Mouse (Mus musculus): Measurements from ENCODE around the gene B3galnt2. TPM values are rescaled to one million over a fixed set of nuclear protein-coding genes. Genes with fewer than 3 reads are reported as not detected.

Gene B3galnt2
- 20.3 and 23.4 TPM in 2 replicates for polyA plus RNA-seq (2015; fragmentation: Nextera tagmentation; extraction: Ambion mirVana)

DNA sequence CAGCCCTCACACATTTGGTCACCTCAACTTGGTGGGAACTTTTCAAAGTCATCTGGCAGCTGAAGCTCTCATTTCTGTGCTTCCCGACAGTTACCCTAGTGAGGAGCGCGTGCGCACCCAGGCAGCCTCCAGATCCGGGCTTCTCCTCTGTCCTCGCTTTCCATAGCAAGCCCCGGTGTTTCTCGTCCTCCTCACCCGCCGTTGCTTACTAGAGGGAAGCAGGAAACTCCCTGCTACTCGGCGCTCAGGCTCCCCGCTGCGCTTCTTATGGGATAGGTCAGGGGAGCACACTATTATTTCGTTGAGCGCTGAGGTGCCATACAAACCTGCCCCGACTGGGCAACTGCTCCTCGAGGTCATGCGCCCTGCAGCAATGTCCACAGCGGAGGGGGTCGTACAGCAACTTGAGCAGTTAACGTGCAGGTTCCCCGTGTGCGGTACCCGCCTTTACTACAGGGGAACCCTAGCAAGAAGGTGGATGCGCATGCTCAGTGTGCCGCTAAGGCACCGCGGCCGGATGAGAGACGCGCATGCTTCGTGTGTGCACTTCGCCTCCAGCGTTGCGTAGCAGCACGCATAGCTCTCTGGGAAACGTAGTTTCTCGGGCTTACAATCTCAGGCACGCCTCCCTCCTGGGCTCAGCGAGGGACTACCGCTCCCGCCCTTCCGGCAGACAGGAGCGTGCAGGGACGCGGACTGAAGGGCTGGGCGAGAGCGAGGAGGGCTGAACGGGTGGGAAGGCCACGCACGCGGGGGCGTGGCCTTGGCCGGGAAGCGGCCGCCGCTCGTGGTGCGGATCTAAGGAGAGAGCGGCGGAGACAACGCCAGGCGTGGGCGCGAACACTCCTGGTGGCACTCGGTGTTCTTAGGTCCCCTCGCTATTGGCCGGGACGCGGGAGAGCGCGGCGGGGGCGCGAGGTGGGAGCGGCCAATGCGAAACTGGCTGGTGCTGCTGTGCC, at the start of gene B3galnt2:
B3galnt2 (plus strand) TSS at position 596 of the 959 bp plus-strand sequence.
- WGBS = under 1% methylated on average over 73 of the region's 78 CpGs
- Histone ChIP-seq H3K27me3 (replicated peaks) (no peaks in the 10 kb centered on the region), H3K4me3 (peak within 1 kb of the TSS; percentile 71), H3K9ac (peak within 1 kb of the TSS; percentile 71), H3K36me3 (replicated peaks) (no peaks in the 10 kb centered on the region), H3K4me1 (peaks cover 16% of the 10 kb centered on the region), H3K9me3 (no peaks in the 10 kb centered on the region), H3K27ac (peak within 1 kb of the TSS; percentile 80), H3K4me2 (peak within 1 kb of the TSS; percentile 73)
- peak; percentile 99 for ATAC-seq (replicated peaks)

- Histone ChIP-seq H3K9me3 (no peaks in the 10 kb centered on the region), H3K4me3 (no peak overlapping the region), H3K9ac (no peak overlapping the region), H3K27me3 (replicated peaks) (no peaks in the 10 kb centered on the region), H3K4me2 (no peak overlapping the region), H3K4me1 (no peaks in the 10 kb centered on the region), H3K27ac (no peak overlapping the region), H3K36me3 (replicated peaks) (no peaks in the 10 kb centered on the region)
- ATAC-seq (replicated peaks) = no peak
- WGBS = 64% methylated on average over 2 of the region's 2 CpGs
These were observed 42.9 kb upstream of the B3galnt2 start for GRCm38 (mm10) chr13:13911341-13911740.

DNA sequence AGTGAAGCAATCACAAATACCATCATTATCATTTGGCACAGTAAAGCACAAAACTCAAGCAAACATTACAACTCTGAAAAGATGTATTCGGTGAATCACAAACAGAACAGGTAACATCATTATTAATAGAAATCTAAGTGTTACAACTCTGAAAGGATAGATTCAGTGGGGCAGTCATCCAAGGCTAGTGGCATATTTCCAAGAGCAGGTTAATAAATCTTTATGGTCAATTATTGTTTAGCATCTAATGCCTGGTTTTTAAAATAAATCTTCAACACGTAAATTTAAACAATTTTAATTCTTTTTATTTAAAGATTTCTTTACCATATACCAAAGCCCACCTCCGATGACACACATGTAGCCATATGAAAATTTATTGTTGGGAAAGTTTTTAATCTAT, 34.9 kb upstream of the B3galnt2 start:
- Histone ChIP-seq H3K36me3 (replicated peaks) (no peaks in the 10 kb centered on the region), H3K9ac (no peak overlapping the region), H3K27ac (no peak overlapping the region), H3K9me3 (no peaks in the 10 kb centered on the region), H3K4me1 (no peaks in the 10 kb centered on the region), H3K4me2 (no peak overlapping the region), H3K27me3 (replicated peaks) (no peaks in the 10 kb centered on the region), H3K4me3 (no peak overlapping the region)
- ATAC-seq (replicated peaks) = no peak
- 96% methylated on average over 3 of the region's 3 CpGs for WGBS

DNA sequence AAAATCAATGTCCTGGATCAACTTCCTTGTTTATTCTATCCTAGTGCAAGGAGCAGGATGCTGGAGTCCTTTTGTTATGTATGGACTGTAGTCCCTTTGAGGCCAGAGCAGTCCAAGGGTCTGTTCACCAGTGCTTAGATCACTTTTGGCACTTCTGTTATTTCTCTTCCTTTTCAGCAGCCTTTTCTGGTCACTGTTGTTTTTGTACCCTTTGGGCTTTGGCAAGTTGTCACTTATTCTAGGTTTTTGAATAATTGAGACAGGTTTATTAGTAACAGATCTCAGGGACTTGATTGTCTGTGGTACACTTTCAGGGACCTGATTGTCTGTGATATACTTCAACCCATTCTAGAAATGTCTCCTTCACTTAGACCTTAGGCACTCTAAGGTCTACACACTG, 31.7 kb upstream of the B3galnt2 start:
- no peak for ATAC-seq (replicated peaks)
- no peak overlapping the region for H3K4me2 ChIP-seq

DNA sequence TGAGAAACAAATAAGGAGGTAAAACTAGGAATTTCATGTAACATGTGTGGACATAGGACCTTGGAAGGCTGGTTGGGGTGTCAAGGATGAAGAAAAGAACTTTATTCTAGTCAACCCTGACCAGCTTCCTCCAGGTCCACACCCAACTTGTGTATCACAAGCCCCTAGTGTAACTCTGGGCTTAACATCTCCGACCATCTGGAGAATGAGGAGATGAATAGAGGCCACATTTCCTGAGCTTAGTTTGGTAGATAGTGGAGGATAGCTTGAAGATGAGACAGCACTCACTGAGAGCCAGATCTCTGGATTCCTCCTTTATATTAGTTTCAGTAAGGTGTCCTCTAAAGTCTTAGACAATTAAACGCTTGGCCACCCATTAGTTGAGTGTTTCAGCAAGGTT, 24.3 kb upstream of the B3galnt2 start:
- Histone ChIP-seq H3K9ac (no peak overlapping the region), H3K4me3 (no peak overlapping the region), H3K9me3 (no peaks in the 10 kb centered on the region), H3K27me3 (replicated peaks) (no peaks in the 10 kb centered on the region), H3K36me3 (replicated peaks) (no peaks in the 10 kb centered on the region), H3K4me1 (no peaks in the 10 kb centered on the region), H3K4me2 (no peak overlapping the region), H3K27ac (no peak overlapping the region)
- WGBS = 85% methylated on average over 2 of the region's 2 CpGs
- no peak for ATAC-seq (replicated peaks)

More for the DNA sequence above, 31.7 kb upstream of the B3galnt2 start:
- no peaks in the 10 kb centered on the region for H3K9me3 ChIP-seq
- no peak overlapping the region for H3K4me3 ChIP-seq
- no peak overlapping the region for H3K9ac ChIP-seq
- no peaks in the 10 kb centered on the region for H3K36me3 ChIP-seq (replicated peaks)
- H3K27ac ChIP-seq = no peak overlapping the region
- no peaks in the 10 kb centered on the region for H3K4me1 ChIP-seq
- no peaks in the 10 kb centered on the region for H3K27me3 ChIP-seq (replicated peaks)

- ATAC-seq (replicated peaks) = no peak; the same call in 1 of the 2 replicates
- Histone ChIP-seq H3K36me3 (replicated peaks) (no peaks in the 10 kb centered on the region), H3K9me3 (no peaks in the 10 kb centered on the region), H3K4me2 (peak overlapping the region; percentile 73), H3K9ac (peak overlapping the region; percentile 71), H3K4me3 (peak overlapping the region; percentile 71), H3K4me1 (peaks cover 16% of the 10 kb centered on the region), H3K27me3 (replicated peaks) (no peaks in the 10 kb centered on the region), H3K27ac (peak overlapping the region; percentile 78)
- under 1% methylated on average over 29 of the region's 29 CpGs for WGBS
These were observed 662 bp downstream of the B3galnt2 start for GRCm38 (mm10) chr13:13954931-13955330.

- Histone ChIP-seq H3K9me3 (no peaks in the 10 kb centered on the region), H3K27me3 (replicated peaks) (no peaks in the 10 kb centered on the region), H3K4me1 (peaks cover 16% of the 10 kb centered on the region), H3K4me3 (no peak overlapping the region), H3K4me2 (no peak overlapping the region), H3K36me3 (replicated peaks) (no peaks in the 10 kb centered on the region), H3K27ac (no peak overlapping the region), H3K9ac (no peak overlapping the region)
- no peak for ATAC-seq (replicated peaks)
- WGBS = 87% methylated on average over 4 of the region's 4 CpGs
These were observed 2.4 kb downstream of the B3galnt2 start for GRCm38 (mm10) chr13:13956686-13957085.

DNA sequence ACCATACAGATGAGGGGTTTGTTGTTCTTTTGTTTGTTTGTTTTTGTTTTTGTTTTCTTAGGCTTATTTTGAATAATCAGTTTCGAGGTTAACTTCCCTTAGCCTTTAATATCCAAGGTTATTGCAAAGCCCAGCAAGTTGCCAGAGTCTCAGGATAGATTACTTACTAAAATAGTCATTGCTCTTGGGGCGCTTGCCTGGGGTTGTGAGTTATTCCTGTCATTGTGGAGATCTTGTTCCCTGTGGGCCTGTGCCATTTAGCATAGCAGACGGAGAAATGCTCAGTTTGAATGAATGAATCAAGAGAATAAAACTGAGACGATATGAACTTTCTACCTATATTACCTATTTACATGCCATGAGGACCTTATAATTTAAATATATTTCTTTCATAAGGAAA, 5.9 kb downstream of the B3galnt2 start:
- no peak overlapping the region for H3K9ac ChIP-seq
- no peaks in the 10 kb centered on the region for H3K9me3 ChIP-seq
- ATAC-seq (replicated peaks) = no peak
- peaks cover 8% of the 10 kb centered on the region for H3K4me1 ChIP-seq
- no peaks in the 10 kb centered on the region for H3K27me3 ChIP-seq (replicated peaks)
- no peak overlapping the region for H3K4me2 ChIP-seq
- no peak overlapping the region for H3K27ac ChIP-seq
- 90% methylated on average over 4 of the region's 4 CpGs for WGBS
- H3K4me3 ChIP-seq = no peak overlapping the region
- H3K36me3 ChIP-seq (replicated peaks) = no peaks in the 10 kb centered on the region

GRCm38 (mm10) chr13:13961046-13961445, 6.8 kb downstream of the B3galnt2 start:
- Histone ChIP-seq H3K36me3 (replicated peaks) (no peaks in the 10 kb centered on the region), H3K9me3 (no peaks in the 10 kb centered on the region), H3K4me3 (no peak overlapping the region), H3K27me3 (replicated peaks) (no peaks in the 10 kb centered on the region), H3K9ac (no peak overlapping the region), H3K4me1 (0 out of 2 replicates have a peak, but pooled peaks cover under 1% of the 10 kb centered on the region), H3K27ac (no peak overlapping the region), H3K4me2 (no peak overlapping the region)
- 85% methylated on average over 4 of the region's 4 CpGs for WGBS
- ATAC-seq (replicated peaks) = no peak

- Histone ChIP-seq H3K4me1 (no peaks in the 10 kb centered on the region), H3K27me3 (replicated peaks) (no peaks in the 10 kb centered on the region), H3K4me3 (no peak overlapping the region), H3K9ac (no peak overlapping the region), H3K4me2 (no peak overlapping the region), H3K36me3 (replicated peaks) (peaks cover 6% of the 10 kb centered on the region; the same call in 1 of the 2 replicates), H3K27ac (no peak overlapping the region), H3K9me3 (no peaks in the 10 kb centered on the region)
- 71% methylated on average over 19 of the region's 19 CpGs for WGBS
- ATAC-seq (replicated peaks) = no peak
These were observed 11.2 kb downstream of the B3galnt2 start for GRCm38 (mm10) chr13:13965388-13965964.

GRCm38 (mm10) chr13:13966172-13966571, 11.9 kb downstream of the B3galnt2 start:
- no peak overlapping the region for H3K4me2 ChIP-seq
- H3K27me3 ChIP-seq (replicated peaks) = no peaks in the 10 kb centered on the region
- no peak for ATAC-seq (replicated peaks)
- no peak overlapping the region for H3K9ac ChIP-seq
- 93% methylated on average over 4 of the region's 4 CpGs for WGBS
- no peaks in the 10 kb centered on the region for H3K4me1 ChIP-seq
- no peak overlapping the region for H3K27ac ChIP-seq
- H3K36me3 ChIP-seq (replicated peaks) = peaks cover 6% of the 10 kb centered on the region; the same call in 1 of the 2 replicates
- H3K9me3 ChIP-seq = no peaks in the 10 kb centered on the region
- no peak overlapping the region for H3K4me3 ChIP-seq

DNA sequence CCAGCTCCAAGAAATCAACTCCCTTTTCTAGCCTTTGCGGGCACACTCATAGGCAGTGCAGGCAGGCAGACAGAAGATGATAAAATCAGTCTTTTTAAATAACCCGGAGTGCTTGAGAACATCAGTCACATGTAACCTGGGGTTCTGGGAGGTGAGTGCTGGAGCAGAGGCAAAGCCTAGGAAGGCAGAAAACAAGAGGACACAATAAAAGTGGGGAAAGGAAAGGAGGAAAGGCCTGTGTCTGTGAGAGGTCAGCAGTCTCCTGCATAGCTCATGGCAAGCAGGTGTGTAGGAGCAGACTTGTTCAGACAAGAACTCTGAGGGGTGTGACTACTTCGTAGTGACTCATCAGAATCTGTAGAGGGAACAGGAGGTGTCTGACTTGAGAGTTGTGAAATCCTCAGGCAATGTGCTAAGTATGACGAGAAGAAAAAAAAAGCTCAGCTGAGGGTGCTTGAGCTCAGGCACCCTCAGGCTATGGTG, 14.4 kb downstream of the B3galnt2 start:
- H3K27ac ChIP-seq = no peak overlapping the region
- ATAC-seq (replicated peaks) = no peak
- H3K4me1 ChIP-seq = no peaks in the 10 kb centered on the region
- no peak overlapping the region for H3K9ac ChIP-seq
- peaks cover 6% of the 10 kb centered on the region; the same call in 1 of the 2 replicates for H3K36me3 ChIP-seq (replicated peaks)
- no peak overlapping the region for H3K4me3 ChIP-seq
- H3K27me3 ChIP-seq (replicated peaks) = no peaks in the 10 kb centered on the region
- WGBS = 91% methylated on average over 4 of the region's 4 CpGs
- H3K4me2 ChIP-seq = no peak overlapping the region
- no peaks in the 10 kb centered on the region for H3K9me3 ChIP-seq

All from midbrain, embryonic 15.5 days (tissue).